Mouse (Mus musculus) bone marrow macrophage, adult 2 months (primary cell): ENCODE measurements around the gene Tacc2. TPM values are rescaled to one million over a fixed set of nuclear protein-coding genes. Genes with fewer than 3 reads are reported as not detected.
"Not testable (repeated sequence)": the region's sequence is repeated elsewhere in the genome, so short reads cannot be mapped to it uniquely, and the experiment has no call there.

Source experiments
- H3K27ac ChIP-seq: 2 replicates; pipeline ENCODE4 v1.5.1; 2012; ENCODE audit warnings: low read depth, low read length; ENCODE audit not compliant: insufficient read depth
- H3K4me1 ChIP-seq: 2 replicates; pipeline ENCODE4 v1.6.1; 2012; ENCODE audit warnings: low read length; ENCODE audit not compliant: control insufficient read depth, insufficient read depth
- H3K4me3 ChIP-seq: 2 replicates; pipeline ENCODE4 v1.5.1; 2012; ENCODE audit warnings: mild to moderate bottlenecking, low read length, moderate library complexity; ENCODE audit not compliant: insufficient read depth
- CTCF ChIP-seq: IDR thresholded peaks from 2 replicates; pipeline ENCODE4 v1.5.1; 2012; ENCODE audit warnings: low read depth, mild to moderate bottlenecking, low read length, moderate library complexity
- POLR2A ChIP-seq: IDR thresholded peaks from 2 replicates; pipeline ENCODE4 v1.6.1; 2012; ENCODE audit warnings: mild to moderate bottlenecking, low read depth, low read length, borderline replicate concordance
- polyA plus RNA-seq: library from polyadenylated mRNA; stranded (reverse); fragments of >200 nt; gene quantifications from 2 replicates; pipeline ENCODE4 v1.2.4, GENCODE M21; 2012; ENCODE audit not compliant: missing spikeins, insufficient read depth, insufficient read length

The Tacc2 gene
- polyA plus RNA-seq = 2.9 and 3.9 TPM in 2 replicates

- TF ChIP-seq POLR2A (no peak), CTCF (no peak)
- Histone ChIP-seq H3K4me3 (peak within 1 kb of the TSS; percentile 21; the same call in 1 of the 2 replicates), H3K4me1 (no peaks in the 10 kb centered on the region), H3K27ac (no peak within 1 kb of the TSS)
Observed at GRCm38 (mm10) chr7:130577388-130578003, at the start of gene Tacc2. TSS of gene Tacc2 (plus strand) at chr7:130577438.

GRCm38 (mm10) chr7:130531138-130531537 is 46.1 kb upstream of the Tacc2 start:
- not testable (repeated sequence) for H3K4me3 ChIP-seq

GRCm38 (mm10) chr7:130533316-130534260 is 43.6 kb upstream of the Tacc2 start:
- peaks cover 3% of the 10 kb centered on the region for H3K4me1 ChIP-seq
- TF ChIP-seq CTCF (peak; percentile 50; the same call in 1 of the 2 replicates), POLR2A (no peak)
- H3K27ac ChIP-seq = peak overlapping the region; percentile 61
- no peak overlapping the region for H3K4me3 ChIP-seq

More at GRCm38 (mm10) chr7:130531138-130531537, 46.1 kb upstream of the Tacc2 start:
- not testable (repeated sequence) for H3K27ac ChIP-seq, H3K4me1 ChIP-seq

DNA sequence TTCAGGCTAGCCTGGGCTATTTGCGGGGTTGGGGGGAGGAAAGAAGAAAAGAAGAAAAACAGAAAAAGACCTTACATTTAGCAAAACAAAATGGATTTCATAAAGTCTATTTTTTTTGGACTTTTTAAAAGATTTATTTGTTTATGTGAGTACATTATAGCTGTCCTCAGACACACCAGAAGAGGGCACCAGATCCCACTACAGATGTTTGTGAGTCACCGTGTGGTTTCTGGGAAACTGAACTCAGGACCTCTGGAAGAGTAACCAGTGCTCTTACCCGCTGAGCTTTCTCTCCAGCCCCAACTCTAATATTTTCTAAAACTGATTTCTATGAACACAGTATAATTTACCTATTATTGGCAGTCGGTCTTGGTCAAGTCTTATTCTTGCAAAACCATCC is 42.1 kb upstream of the Tacc2 start:
- no peak overlapping the region for H3K4me3 ChIP-seq
- H3K4me1 ChIP-seq = peaks cover 3% of the 10 kb centered on the region
- no peak overlapping the region for H3K27ac ChIP-seq
- TF ChIP-seq POLR2A = no peak

DNA sequence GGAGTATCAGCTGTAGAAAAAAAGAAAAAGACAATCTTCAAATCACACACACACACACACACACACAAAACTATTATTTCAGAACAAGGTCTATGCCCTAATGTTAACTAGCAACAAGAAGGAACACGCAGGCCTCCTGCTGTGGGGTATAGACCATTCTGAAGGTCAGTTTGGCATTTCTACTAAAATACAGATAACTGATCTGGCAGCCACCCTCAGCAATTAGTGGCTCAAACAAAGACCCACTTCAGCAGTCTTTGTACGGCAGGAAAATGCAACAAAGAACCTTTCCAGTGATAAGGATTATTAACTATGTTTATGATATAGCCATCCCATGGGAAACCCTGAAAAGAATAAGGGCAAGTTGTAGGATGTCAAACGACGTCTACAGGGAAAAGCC is 40.2 kb upstream of the Tacc2 start:
- TF ChIP-seq POLR2A (no peak), CTCF (no peak)

GRCm38 (mm10) chr7:130540176-130540575 is 37.1 kb upstream of the Tacc2 start:
- no peak overlapping the region for H3K27ac ChIP-seq
- no peaks in the 10 kb centered on the region; the same call in 1 of the 2 replicates for H3K4me1 ChIP-seq
- no peak overlapping the region for H3K4me3 ChIP-seq
- TF ChIP-seq CTCF (no peak), POLR2A (no peak)

More for the DNA sequence above, 40.2 kb upstream of the Tacc2 start:
- H3K4me1 ChIP-seq = peaks cover 3% of the 10 kb centered on the region
- no peak overlapping the region for H3K27ac ChIP-seq
- no peak overlapping the region for H3K4me3 ChIP-seq

- Histone ChIP-seq H3K4me3 (no peak overlapping the region), H3K4me1 (peaks cover 7% of the 10 kb centered on the region), H3K27ac (no peak overlapping the region)
- TF ChIP-seq POLR2A = no peak
Observed at GRCm38 (mm10) chr7:130543181-130543580, 34.1 kb upstream of the Tacc2 start.

GRCm38 (mm10) chr7:130545401-130545800 is 31.8 kb upstream of the Tacc2 start:
- Histone ChIP-seq H3K4me3 (no peak overlapping the region), H3K27ac (no peak overlapping the region)

DNA sequence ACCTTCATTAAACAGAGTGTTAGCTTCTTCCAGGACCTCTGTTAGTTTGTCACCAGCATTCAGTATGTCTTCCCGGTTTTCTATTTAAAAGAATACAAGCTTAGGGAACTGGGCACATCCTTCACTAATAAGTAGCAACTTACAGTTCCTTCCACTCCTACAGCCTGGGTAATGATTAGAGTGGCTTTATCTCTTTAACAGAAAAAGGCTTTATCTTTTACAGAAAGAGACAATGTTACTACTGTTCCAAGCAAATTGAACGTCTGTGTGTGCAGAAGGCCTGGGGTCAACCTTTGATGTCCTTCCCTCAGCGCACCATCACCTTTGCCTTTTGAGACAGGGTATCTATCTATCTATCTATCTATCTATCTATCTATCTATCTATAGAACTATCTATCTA is 31.3 kb upstream of the Tacc2 start:
- Histone ChIP-seq H3K4me1 (peaks cover 7% of the 10 kb centered on the region), H3K27ac (no peak overlapping the region), H3K4me3 (peak overlapping the region; percentile 98)
- TF ChIP-seq CTCF (no peak), POLR2A (no peak)

More at GRCm38 (mm10) chr7:130545401-130545800, 31.8 kb upstream of the Tacc2 start:
- no peak for TF ChIP-seq POLR2A
- TF ChIP-seq CTCF = no peak
- peaks cover 7% of the 10 kb centered on the region for H3K4me1 ChIP-seq

DNA sequence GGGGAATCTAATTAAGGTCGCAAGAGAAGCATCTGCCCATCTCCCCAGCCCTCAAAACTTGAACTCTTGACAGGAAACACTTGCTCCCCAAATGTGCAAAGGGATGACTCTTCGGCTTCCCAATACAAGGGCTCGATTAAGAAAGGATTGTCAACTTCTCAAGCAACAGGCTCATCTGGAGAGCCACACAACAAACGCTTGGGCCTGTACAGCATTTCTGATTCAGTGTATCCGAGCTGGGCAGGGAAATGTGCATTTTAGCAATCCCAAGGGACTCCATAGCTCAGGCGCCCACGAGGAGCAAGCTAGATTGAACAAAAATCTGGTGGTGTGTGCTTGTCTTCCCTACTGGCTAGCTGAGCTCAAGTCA is 30.8 kb upstream of the Tacc2 start:
- H3K4me1 ChIP-seq = peaks cover 7% of the 10 kb centered on the region
- no peak for TF ChIP-seq POLR2A
- no peak for TF ChIP-seq CTCF

More for the DNA sequence above, 30.8 kb upstream of the Tacc2 start:
- Histone ChIP-seq H3K4me3 (peak overlapping the region; percentile 98), H3K27ac (peak overlapping the region; percentile 80)
